Mouse (Mus musculus) telencephalon, adult 2 months (tissue): ENCODE measurements around the gene Med15.
"Not testable (repeated sequence)": the region's sequence is repeated elsewhere in the genome, so short reads cannot be mapped to it uniquely, and the experiment has no call there.

ENCODE experiments used
- DNase-seq: peaks from one replicate; pipeline ENCODE4 v3.0.0-alpha.2; 2011; ENCODE audit warnings: low read depth, low spot score

The Med15 gene

DNA sequence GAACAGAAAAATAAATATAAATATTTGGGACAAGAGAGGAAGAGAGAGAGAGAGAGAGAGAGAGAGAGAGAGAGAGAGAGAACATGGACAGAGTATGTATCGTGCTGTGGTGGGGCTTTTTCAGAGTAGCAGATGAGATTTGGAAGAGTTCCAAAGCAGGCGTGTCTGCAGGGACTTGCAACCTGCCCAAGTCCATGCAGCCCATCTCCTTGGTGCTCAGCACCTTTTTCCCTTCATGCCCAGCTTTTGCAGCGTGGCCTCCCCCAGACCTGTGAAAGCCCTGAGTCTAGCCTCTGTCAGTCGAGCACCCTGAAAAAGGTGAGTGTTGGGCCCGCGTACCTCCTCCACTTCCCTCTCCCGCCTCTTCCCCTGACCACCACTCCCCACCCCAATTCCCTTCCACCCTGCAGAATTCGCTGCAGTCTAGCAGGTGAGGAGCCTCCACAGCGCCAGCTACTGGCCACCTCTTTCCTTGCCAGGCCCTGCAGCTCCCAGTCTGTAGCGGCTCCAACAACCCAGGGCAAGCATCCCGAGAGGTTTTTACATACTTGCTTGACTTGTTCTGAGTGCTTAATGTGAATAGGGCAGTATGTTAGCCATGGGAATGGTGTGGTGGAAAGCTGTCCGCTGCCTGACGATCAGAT lies 114.6 kb downstream of the Med15 start:
- no peak for DNase-seq

DNA sequence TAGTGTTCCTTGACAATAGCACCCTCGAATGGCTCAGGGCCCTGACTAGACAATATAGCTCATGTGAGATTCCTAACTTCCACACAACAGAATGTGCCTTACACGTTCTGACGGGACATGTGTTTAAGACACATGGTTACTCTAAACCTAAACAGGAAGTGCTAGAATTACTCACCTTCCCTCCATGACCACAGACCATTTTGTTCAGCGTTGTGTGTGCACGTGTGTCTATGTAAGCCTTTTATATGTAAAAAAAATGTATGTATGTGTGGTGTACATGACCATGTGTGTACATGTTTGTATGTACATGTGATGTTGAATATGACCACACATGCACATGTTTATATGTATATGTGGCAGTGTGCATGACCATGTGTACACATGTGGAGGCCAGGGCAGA lies 116.5 kb downstream of the Med15 start:
- DNase-seq: no peak

DNA sequence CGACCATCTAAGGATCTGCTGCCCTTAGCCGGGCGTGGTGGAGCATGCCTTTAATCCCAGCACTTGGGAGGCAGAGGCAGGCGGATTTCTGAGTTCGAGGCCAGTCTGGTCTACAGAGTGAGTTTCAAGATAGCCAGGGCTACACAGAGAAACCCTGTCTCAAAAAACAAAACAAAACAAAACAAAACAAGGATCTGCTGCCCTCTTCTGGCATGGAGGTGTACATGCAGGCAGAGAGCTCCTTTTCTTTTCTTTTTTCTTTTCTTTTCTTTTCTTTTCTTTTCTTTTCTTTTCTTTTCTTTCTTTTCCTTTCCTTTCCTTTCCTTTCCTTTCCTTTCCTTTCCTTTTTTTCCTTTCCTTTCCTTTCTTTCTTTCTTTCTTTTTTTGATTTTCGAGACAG lies 118.0 kb downstream of the Med15 start:
- DNase-seq: not testable (repeated sequence)

GRCm38 (mm10) chr16:17611383-17611782 lies 121.3 kb downstream of the Med15 start:
- no peak for DNase-seq

GRCm38 (mm10) chr16:17605684-17606083 lies 127.0 kb downstream of the Med15 start:
- DNase-seq: no peak

GRCm38 (mm10) chr16:17604941-17605340 lies 127.8 kb downstream of the Med15 start:
- no peak for DNase-seq
